Mouse (Mus musculus) forebrain, embryonic 10.5 days (tissue): ENCODE results near the gene Sgf29. TPM values are rescaled to one million over a fixed set of nuclear protein-coding genes. Genes with fewer than 3 reads are reported as not detected.

Experiments
- DNase-seq: peaks from one replicate; pipeline ENCODE4 v3.0.0-alpha.2; 2017; ENCODE audit warnings: low spot score; ENCODE audit errors: extremely low spot score
- H3K27ac ChIP-seq: fragments of 300-500 bp; sonication (generic); 2 replicates; pipeline ENCODE4 v1.5.1; 2016; ENCODE audit warnings: mild to moderate bottlenecking
- H3K27me3 ChIP-seq: fragments of 300-500 bp; sonication (generic); 2 replicates; pipeline ENCODE4 v1.6.1; 2016; ENCODE audit warnings: mild to moderate bottlenecking; ENCODE audit not compliant: poor library complexity, severe bottlenecking
- H3K36me3 ChIP-seq: fragments of 300-500 bp; sonication (generic); replicated peaks from 2 replicates; pipeline ENCODE4 v1.6.1; 2016; ENCODE audit warnings: mild to moderate bottlenecking, moderate library complexity
- H3K4me1 ChIP-seq: fragments of 300-500 bp; sonication (generic); 2 replicates; pipeline ENCODE4 v1.6.1; 2016
- H3K4me3 ChIP-seq: fragments of 300-500 bp; sonication (generic); 2 replicates; pipeline ENCODE4 v1.5.1; 2016; ENCODE audit warnings: mild to moderate bottlenecking, moderate library complexity
- H3K9me3 ChIP-seq: fragments of 300-500 bp; sonication (generic); 2 replicates; pipeline ENCODE4 v1.6.1; 2016; ENCODE audit warnings: mild to moderate bottlenecking, moderate library complexity
- WGBS: fragments of 180-500 bp; shearing (Covaris S2); methylation state at CpG from one replicate; pipeline ENCODE4 v1.1.7; 2016; 5-methylcytosine and 5-hydroxymethylcytosine counted together
- polyA plus RNA-seq: library from polyadenylated mRNA; unstranded; fragments of >200 nt; fragmentation: Nextera tagmentation; extraction: Ambion mirVana; gene quantifications from 2 replicates; pipeline ENCODE4 v1.2.1, GENCODE M21; 2016

Gene Sgf29
- polyA plus RNA-seq, 1 experiment from 2014 or later: 64.5 TPM

DNA sequence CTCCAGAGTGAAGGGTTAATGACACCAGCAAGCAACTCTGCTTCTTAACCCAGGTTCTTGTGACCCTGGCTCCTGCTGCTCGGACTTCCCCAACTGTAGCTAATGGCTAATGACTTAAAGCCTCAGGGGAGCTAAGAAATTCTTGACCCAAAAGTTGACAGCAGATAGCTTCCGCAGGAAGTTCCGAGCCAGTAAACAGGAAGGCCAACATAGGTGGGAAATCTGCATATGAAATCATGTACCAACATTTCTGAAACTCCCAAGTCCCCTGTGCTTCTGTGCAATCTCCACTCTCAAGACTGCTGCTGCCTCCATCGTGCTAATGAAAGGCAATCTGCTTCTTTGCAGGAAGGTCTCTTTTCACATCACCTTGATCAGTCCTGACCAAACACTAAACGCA lies 3.4 kb upstream of the Sgf29 start:
- peaks cover 28% of the 10 kb centered on the region for H3K4me1 ChIP-seq
- no peaks in the 10 kb centered on the region for H3K27me3 ChIP-seq
- no peaks in the 10 kb centered on the region for H3K36me3 ChIP-seq
- DNase-seq: no peak
- H3K9me3 ChIP-seq: no peaks in the 10 kb centered on the region
- H3K27ac ChIP-seq: no peak overlapping the region
- WGBS: 68% methylated on average over 5 of the region's 5 CpGs
- H3K4me3 ChIP-seq: no peak overlapping the region

DNA sequence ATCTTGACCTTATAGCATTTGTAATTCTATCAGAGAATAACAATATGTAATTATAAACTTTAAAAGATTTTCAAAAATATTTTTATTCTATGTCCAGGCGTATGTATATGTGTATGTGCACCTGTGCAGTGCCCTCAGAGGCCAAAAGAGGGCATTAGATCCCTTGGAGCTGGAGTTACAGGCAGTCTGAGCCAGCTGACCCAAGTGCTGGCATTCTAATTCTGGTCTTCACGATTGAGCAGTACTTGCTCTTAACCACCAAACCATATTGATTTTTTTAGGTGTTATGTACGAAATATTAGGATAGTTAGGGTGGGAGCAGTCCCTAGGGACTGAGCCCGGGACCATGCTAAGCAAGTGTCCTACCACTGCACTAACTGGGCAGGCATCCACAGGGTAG lies 623 bp upstream of the Sgf29 start:
- 83% methylated on average over 4 of the region's 4 CpGs for WGBS
- no peak for DNase-seq

GRCm38 (mm10) chr7:126650852-126651251 lies 1.7 kb downstream of the Sgf29 start:
- H3K27me3 ChIP-seq: no peaks in the 10 kb centered on the region
- 0 out of 2 replicates have a peak, but pooled peaks cover 4% of the 10 kb centered on the region for H3K36me3 ChIP-seq
- DNase-seq: no peak
- H3K9me3 ChIP-seq: no peaks in the 10 kb centered on the region
- 89% methylated on average over 2 of the region's 2 CpGs for WGBS
- H3K4me1 ChIP-seq: peaks cover 20% of the 10 kb centered on the region
- H3K4me3 ChIP-seq: no peak overlapping the region
- no peak overlapping the region for H3K27ac ChIP-seq

More for the DNA sequence above, 623 bp upstream of the Sgf29 start:
- peaks cover 28% of the 10 kb centered on the region for H3K4me1 ChIP-seq
- no peaks in the 10 kb centered on the region for H3K27me3 ChIP-seq
- H3K9me3 ChIP-seq: no peaks in the 10 kb centered on the region
- H3K36me3 ChIP-seq: no peaks in the 10 kb centered on the region
- H3K4me3 ChIP-seq: peak overlapping the region; percentile 68
- H3K27ac ChIP-seq: no peak overlapping the region

DNA sequence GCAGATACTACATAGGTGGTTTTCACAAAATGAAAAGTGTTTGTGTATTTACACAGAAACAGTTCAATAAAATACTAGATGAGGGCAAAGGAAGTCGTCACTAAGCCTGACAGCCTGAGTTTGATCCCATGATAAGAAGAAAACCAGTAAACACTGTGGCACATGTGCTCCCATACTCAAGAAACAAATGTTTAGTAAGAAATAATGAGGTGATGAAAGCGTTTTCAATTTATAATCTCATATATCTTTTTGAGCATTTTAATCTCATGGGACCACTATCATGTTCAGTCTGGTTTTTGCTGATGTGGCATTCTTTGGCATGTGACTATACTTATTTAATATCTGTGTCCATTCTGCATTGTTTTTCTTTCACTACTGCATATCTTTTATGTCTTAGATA lies 4.9 kb downstream of the Sgf29 start:
- Histone ChIP-seq H3K27ac (no peak overlapping the region), H3K9me3 (no peaks in the 10 kb centered on the region)
- WGBS: 90% methylated on average over 2 of the region's 2 CpGs

DNA sequence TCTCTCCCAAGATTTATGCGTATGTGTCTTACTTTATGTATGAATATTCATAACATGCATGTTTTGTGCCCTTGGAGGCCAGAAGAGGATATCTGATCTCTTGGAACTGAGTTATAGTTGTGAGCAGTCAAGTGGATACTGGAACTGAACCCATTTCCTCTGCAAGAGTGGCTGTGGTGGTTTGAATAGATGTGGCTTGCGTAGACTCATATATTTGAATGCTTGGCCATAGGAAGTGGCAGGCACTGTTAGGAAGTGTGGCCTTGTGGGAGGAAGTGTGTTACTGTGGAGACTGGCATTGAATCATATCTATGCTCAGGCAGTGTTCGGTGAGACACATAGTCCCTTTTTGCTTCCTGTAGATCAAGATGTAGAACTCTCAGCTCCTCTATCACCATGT lies 6.6 kb downstream of the Sgf29 start:
- H3K4me1 ChIP-seq: no peaks in the 10 kb centered on the region
- no peaks in the 10 kb centered on the region for H3K9me3 ChIP-seq
- no peak for DNase-seq
- no peaks in the 10 kb centered on the region for H3K27me3 ChIP-seq
- WGBS: 96% methylated on average over 3 of the region's 3 CpGs
- no peak overlapping the region for H3K4me3 ChIP-seq
- 0 out of 2 replicates have a peak, but pooled peaks cover 5% of the 10 kb centered on the region for H3K36me3 ChIP-seq
- no peak overlapping the region for H3K27ac ChIP-seq

More for the DNA sequence above, 4.9 kb downstream of the Sgf29 start:
- Histone ChIP-seq H3K27me3 (no peaks in the 10 kb centered on the region), H3K36me3 (0 out of 2 replicates have a peak, but pooled peaks cover 5% of the 10 kb centered on the region), H3K4me3 (no peak overlapping the region), H3K4me1 (peaks cover 14% of the 10 kb centered on the region)
- no peak for DNase-seq

- Histone ChIP-seq H3K27me3 (no peaks in the 10 kb centered on the region), H3K36me3 (peaks cover 16% of the 10 kb centered on the region)
- WGBS: 93% methylated on average over 1 of the region's 1 CpGs
These were observed 8.4 kb downstream of the Sgf29 start for GRCm38 (mm10) chr7:126657522-126657921.

DNA sequence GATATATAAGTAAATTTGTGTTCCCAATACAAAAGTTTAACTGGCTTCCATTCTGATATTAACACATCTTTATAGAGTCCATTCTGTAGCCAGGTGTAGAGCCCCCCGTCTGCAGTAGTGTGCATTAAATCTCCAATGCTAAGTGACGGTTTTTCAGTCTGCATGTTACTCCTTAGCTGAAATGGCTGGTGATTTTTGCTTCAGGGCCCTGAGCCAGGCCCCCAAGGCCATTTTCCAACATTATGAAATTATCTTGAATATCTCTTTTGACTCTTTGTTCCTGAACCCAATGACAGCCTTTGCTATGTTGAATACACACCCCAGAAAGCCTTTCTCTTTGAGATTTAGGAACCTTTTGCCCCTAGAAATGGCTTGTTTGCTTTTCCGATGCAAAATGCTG lies 10.7 kb downstream of the Sgf29 start:
- H3K27ac ChIP-seq: no peak overlapping the region
- WGBS: 91% methylated on average over 3 of the region's 3 CpGs
- H3K27me3 ChIP-seq: no peaks in the 10 kb centered on the region
- no peaks in the 10 kb centered on the region for H3K9me3 ChIP-seq
- no peak overlapping the region for H3K4me3 ChIP-seq
- DNase-seq: no peak
- peaks cover 36% of the 10 kb centered on the region for H3K36me3 ChIP-seq
- H3K4me1 ChIP-seq: no peaks in the 10 kb centered on the region

More at GRCm38 (mm10) chr7:126657522-126657921, 8.4 kb downstream of the Sgf29 start:
- Histone ChIP-seq H3K9me3 (no peaks in the 10 kb centered on the region), H3K4me1 (no peaks in the 10 kb centered on the region), H3K4me3 (no peak overlapping the region), H3K27ac (no peak overlapping the region)
- DNase-seq: no peak

DNA sequence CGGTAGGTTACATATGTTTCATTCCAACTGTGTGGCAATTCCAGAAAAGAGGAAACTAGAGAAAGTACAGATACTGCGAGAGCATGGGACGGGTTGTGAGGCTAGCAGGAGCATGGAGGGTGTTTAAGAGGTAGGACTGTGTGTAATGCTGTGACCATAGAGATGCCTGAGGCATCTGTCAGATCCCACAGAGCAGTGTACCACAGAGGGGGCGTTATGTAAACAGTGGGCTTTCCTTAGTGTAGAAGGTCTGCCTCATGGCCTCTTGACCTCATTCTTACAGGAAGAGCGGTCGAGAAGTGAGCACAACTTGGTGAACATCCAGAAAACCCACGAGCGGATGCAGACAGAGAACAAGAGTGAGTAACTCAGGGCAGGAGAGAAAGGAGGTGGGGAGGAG lies 14.5 kb downstream of the Sgf29 start:
- 80% methylated on average over 8 of the region's 8 CpGs for WGBS
- Histone ChIP-seq H3K4me1 (no peaks in the 10 kb centered on the region), H3K36me3 (peaks cover 61% of the 10 kb centered on the region), H3K27ac (no peak overlapping the region), H3K4me3 (no peak overlapping the region), H3K27me3 (no peaks in the 10 kb centered on the region), H3K9me3 (no peaks in the 10 kb centered on the region)
- DNase-seq: no peak

DNA sequence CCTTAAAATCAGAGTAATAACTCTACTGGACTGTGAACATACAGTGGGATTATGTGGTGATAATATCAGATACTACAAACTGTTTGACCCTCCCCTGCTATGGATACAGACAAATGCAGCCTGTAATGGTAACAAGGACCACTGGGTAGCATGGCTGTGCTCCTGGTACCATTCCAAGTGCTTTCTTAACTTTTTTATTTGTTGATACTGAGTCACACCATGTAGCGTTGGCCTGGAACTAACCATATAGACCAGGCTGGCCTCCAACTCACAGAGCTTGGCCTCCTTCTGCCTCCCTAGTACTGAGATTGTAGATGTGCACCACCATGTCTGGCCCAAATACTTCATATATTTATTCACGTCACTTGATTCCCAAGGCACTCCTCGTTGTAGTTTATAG lies 16.2 kb downstream of the Sgf29 start:
- no peak for DNase-seq
- Histone ChIP-seq H3K4me1 (no peaks in the 10 kb centered on the region), H3K27ac (no peak overlapping the region), H3K36me3 (peaks cover 68% of the 10 kb centered on the region), H3K9me3 (no peaks in the 10 kb centered on the region), H3K4me3 (no peak overlapping the region), H3K27me3 (no peaks in the 10 kb centered on the region)
- WGBS: 94% methylated on average over 3 of the region's 3 CpGs

DNA sequence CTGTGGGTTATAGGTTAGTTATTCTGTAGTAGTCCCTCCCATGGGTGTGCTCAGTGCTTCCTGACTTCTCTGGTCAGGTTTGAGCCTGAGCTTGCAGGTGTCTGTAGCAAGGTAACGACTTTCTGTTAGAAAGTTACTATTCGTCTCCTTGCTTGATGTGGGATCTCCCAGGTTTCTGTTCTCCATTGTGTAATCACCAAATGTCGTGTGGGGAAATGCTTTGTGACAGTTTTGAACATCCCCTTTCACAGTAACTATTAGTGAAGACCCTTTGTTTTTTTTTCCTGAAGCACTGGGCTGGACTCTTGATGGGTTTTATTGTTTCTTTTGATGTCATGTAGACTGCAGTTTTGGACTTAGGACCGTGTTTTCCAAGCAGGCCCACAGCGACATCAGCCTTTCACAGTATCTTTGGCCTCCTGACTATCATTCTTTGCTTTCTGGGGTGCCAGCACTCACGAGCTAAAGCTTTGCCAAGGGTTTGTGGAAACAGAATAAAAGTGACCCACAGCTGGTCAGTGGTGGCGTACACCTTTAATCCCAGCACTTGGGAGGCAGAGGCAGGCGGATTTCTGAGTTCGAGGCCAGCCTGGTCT lies 18.5 kb downstream of the Sgf29 start:
- Histone ChIP-seq H3K36me3 (peaks cover 79% of the 10 kb centered on the region), H3K27me3 (no peaks in the 10 kb centered on the region), H3K9me3 (no peaks in the 10 kb centered on the region), H3K4me3 (no peak overlapping the region), H3K4me1 (no peaks in the 10 kb centered on the region), H3K27ac (no peak overlapping the region)
- no peak for DNase-seq
- WGBS: 91% methylated on average over 9 of the region's 9 CpGs

DNA sequence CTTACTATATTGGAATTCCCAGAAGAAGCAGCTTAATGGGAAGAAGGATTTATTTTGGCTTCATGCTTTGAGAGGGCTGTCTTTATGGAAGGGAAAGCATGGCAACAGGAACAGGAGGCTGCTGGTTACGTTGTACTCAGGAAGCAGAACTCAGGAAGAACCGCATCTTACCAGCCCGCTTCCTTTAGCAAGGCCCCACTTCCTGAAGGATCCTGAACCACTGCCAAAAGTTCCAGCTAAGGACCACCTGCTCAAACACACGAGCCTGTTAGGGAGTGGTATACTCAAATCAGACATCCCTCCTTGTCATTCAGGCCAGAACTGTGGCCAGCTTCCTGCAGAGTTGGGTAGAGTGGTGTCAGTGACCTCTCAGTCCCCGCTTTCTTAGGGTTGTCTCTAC lies 19.3 kb downstream of the Sgf29 start:
- Histone ChIP-seq H3K4me1 (no peaks in the 10 kb centered on the region), H3K27me3 (no peaks in the 10 kb centered on the region), H3K36me3 (peaks cover 80% of the 10 kb centered on the region), H3K27ac (no peak overlapping the region), H3K9me3 (no peaks in the 10 kb centered on the region), H3K4me3 (no peak overlapping the region)
- WGBS: 87% methylated on average over 5 of the region's 5 CpGs
- no peak for DNase-seq

GRCm38 (mm10) chr7:126670152-126670551 lies 21.0 kb downstream of the Sgf29 start:
- Histone ChIP-seq H3K27me3 (no peaks in the 10 kb centered on the region), H3K9me3 (no peaks in the 10 kb centered on the region), H3K4me3 (no peak overlapping the region), H3K36me3 (peaks cover 78% of the 10 kb centered on the region), H3K27ac (no peak overlapping the region), H3K4me1 (no peaks in the 10 kb centered on the region)
- no peak for DNase-seq
- 96% methylated on average over 3 of the region's 3 CpGs for WGBS

DNA sequence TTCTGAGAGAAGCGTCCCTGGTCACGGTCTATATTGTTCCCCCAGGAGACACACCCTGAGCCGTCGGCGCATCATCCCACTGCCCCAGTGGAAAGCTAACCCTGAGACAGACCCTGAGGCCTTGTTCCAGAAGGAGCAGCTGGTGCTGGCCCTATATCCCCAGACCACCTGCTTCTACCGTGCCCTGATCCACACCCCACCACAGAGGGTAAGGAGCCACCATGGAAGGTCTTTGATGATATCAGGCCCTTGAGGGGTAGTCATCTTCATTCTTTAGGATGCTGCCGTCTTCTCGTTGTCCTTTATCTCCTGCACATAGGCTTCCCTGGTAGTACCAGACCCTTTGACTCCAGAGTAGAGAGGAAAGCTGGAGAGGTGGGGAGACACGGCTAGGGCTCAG lies 23.0 kb downstream of the Sgf29 start:
- H3K27ac ChIP-seq: no peak overlapping the region
- no peaks in the 10 kb centered on the region for H3K9me3 ChIP-seq
- H3K4me1 ChIP-seq: no peaks in the 10 kb centered on the region
- no peak for DNase-seq
- H3K36me3 ChIP-seq: peaks cover 73% of the 10 kb centered on the region
- H3K27me3 ChIP-seq: no peaks in the 10 kb centered on the region
- 97% methylated on average over 9 of the region's 9 CpGs for WGBS
- H3K4me3 ChIP-seq: no peak overlapping the region

GRCm38 (mm10) chr7:126675104-126675503 lies 26.0 kb downstream of the Sgf29 start:
- 95% methylated on average over 8 of the region's 8 CpGs for WGBS
- Histone ChIP-seq H3K9me3 (no peaks in the 10 kb centered on the region), H3K36me3 (peaks cover 75% of the 10 kb centered on the region)

More at GRCm38 (mm10) chr7:126675104-126675503, 26.0 kb downstream of the Sgf29 start:
- Histone ChIP-seq H3K4me1 (no peaks in the 10 kb centered on the region), H3K27me3 (no peaks in the 10 kb centered on the region), H3K27ac (no peak overlapping the region), H3K4me3 (no peak overlapping the region)
- DNase-seq: no peak
